Mouse (Mus musculus): ENCODE measurements at regions not wholly inside any gene's neighbourhood (a gene's known extent, or its start where the extent isn't known, plus 50 kb on each side); places are given as distances from the start of the nearest gene placed in this dataset.

DNA sequence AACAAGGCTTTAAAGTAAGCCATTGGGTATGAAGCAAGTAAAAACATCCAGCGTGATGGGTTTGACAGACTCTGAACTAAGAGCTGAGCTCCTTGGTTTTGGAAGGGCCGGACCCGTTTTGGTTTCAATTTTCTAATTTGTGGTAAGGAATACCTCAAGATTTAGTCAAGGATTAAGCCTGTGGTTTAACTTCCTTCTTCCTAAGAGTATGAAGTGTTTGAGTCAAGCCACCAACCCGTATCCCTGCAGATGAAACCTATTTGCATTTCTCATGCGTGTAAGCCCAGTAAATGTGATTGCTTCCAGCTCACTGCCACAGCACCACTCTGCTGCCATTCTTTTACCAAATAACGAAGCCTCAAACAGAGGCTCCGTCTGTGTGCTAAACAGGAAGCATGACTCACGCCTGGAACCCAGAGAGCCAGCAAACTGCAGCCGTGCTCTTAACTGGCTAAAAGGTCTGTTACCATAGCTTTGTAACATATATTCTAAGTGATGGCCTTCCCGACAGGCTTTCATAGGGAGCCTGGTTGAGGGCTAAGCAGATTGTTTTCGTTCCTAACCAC, 149.7 kb downstream of the Etv1 start:
- intact Hi-C loops (cut with DNase I), result no loop called here
- no peak for DNase-seq (ENCODE audit: low spot score in 2 of 2)

DNA sequence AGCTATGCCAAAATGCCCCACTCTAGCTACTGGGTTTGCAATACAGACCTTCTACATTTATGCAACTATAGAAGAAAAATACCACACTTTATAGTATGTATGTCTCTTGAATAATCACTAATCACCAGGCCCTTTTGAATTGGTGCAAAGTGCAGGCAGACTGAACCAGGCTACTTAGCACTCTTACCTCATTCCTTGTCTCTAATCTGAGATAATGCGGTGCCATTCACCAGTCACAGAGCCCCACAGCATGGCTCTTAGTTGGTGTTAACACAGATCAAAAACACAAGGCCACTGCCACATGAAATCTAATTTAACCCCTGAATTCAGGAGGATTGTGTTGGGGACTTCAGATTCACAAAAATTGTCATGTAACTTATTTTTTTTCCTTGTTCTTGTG, 150.5 kb downstream of the Etv1 start:
- DNase-seq (ENCODE audit: low spot score in 2 of 2), result no peak
- intact Hi-C loops (cut with DNase I), result no loop called here

DNA sequence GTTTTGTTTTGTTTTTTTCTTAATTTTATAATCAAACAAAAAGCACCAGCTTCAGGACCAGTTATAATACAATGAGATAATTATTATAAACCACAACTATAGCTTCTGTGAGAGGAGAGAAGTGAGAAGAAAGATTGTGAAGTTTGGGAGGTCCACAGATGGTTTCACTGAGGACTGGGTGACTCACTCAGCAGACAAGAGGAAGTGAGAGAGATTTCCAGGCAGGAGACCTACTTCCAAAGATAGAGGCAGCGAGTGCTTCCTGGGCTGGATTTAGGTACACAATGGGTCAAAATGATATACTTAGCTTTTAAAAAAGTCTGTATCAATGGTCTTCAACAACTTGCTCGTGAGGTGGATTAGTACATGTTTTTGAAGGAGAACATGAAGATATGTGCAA, 152.6 kb downstream of the Etv1 start:
- DNase-seq (ENCODE audit: low spot score in 2 of 2), result peak in 1 of 2 experiments; percentile 18
- intact Hi-C loops (cut with DNase I), result no loop called here

DNA sequence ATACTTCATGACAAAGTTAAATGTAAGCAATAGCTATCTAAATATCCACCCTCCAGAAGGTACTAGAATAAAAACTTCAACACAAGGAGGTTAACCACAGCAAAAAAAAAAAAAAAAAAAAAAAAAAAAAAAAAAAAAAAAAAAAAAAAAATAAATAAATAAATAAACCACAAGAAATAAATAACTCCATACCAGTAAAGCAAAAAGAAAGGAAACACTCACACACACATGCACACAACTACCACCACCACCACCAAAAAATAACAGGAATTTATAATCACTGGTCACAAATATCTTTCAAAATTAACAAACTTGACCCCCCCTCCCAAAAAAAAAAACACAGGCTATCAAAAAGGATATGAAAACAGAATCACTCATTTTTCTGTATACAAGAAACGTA, 180.4 kb downstream of the Etv1 start:
- DNase-seq (ENCODE audit: low spot score in 2 of 2), result no peak
- intact Hi-C loops (cut with DNase I), result no loop called here

DNA sequence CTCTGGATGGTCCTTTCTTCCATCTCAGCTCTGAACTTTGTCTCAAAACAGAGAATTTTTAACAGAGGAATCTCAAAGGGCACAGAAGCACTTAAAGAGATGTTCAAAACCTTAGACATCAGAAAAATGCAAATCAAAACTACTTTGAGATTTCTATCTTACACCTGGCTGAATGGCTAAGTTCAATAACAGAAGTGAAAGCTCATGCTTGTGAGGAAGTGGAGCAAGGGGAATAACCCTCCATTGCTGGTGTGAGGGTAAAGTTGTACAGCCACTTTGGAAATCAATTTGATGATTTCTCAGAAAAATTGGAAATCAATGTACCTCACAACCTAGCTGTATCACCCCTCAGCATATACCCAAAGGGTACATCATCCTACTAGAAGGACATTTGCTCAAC, 183.1 kb downstream of the Etv1 start:
- intact Hi-C loops (cut with DNase I), result no loop called here
- DNase-seq (ENCODE audit: low spot score in 2 of 2), result no peak

DNA sequence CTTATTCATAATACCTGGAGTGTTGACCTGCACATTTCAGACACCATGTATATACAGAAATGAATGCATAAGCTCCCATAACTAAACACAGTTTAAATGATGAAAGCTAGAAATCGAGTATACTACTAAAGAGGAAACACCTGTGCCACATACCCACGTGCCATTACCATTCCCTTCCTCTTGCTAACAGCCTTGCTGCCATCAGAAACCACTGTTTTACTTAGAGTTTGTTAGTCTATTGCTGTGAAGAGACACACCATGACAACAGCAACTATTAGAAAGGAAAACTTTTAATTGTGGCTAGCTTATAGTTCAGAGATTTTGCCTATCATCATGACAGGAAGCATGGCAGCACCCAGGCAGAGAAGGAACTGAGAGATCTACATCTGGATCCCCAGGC, 191.2 kb downstream of the Etv1 start:
- intact Hi-C loops (cut with DNase I), result no loop called here
- no peak for DNase-seq (ENCODE audit: low spot score in 2 of 2)

DNA sequence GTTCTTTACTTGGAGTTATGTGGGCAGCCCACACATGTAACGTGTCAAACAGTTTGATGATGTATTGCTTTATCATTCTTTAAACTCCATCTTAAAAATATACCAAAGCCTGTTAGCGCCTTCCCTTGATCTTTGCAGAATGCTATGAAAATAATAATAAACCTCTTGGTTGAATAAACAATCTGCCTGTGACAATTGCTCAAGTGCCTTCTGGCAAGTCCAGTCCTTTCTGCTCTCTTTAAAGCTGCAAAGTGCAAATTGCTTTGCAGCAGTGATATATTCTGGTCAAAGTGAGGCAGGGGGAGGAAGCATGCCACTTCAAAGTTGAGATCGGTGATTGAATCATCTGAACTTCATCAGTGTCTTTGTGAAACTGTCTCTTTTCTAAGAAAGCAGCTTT, 193.0 kb downstream of the Etv1 start:
- DNase-seq (ENCODE audit: low spot score in 2 of 2), result no peak
- intact Hi-C loops (cut with DNase I), result no loop called here

DNA sequence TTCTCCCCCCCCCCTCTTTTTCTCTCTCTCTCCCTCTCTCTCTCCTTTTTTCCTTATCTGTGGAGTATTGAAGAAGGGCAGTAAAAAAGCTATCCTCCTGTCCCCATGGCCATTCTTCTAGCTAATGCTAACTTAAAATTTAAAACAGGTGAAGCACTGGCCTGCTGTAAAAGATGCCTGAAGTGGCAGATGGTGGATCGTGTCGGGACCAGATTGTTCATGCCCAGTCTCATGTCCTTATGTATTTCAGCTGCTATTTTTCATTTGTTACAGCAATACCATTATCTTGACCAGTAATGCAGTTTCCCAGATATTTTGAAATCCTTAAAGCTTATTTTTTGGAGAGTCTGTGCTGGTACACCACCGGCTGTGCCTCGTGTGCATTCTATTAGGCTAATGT, 196.3 kb downstream of the Etv1 start:
- intact Hi-C loops (cut with DNase I), result no loop called here
- no peak for DNase-seq (ENCODE audit: low spot score in 2 of 2)

DNA sequence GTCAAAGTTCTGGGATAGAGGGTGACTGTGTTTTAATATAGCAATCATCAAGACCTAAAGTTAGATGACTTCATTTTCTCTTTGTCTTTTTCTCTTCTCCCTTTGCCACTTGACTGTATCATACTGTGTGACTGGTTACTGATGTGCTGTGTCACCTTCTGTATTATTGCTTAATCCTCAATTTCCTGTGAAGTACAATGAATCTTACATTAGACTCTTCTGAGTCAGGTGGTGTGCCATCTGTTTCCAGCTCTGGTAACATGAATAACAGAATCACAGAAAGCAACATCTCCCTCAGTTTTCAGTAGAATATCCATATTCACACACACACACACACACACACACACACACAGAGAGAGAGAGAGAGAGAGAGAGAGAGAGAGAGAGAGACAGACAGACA, 203.2 kb downstream of the Etv1 start:
- intact Hi-C loops (cut with DNase I), result no loop called here
- DNase-seq (ENCODE audit: low spot score in 2 of 2), result no peak

DNA sequence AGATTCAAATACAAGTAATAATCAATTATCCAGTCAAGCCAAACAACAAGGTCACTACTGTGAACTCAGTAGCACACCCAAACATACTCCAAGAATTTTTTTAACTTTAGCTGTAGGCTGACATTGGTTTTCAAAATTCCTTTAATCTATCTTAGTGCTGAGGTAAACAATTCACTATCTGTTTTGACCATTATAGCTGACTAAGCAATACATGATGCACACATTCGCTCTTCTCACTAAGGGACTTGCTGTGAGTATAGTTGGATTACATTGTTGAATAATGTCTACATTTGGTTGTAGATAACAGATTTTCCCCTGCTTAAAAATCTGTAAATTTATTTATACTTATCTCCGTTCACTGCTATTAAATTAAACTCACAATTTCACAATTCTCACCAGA, 206.7 kb downstream of the Etv1 start:
- intact Hi-C loops (cut with DNase I), result no loop called here
- no peak for DNase-seq (ENCODE audit: low spot score in 2 of 2)

DNA sequence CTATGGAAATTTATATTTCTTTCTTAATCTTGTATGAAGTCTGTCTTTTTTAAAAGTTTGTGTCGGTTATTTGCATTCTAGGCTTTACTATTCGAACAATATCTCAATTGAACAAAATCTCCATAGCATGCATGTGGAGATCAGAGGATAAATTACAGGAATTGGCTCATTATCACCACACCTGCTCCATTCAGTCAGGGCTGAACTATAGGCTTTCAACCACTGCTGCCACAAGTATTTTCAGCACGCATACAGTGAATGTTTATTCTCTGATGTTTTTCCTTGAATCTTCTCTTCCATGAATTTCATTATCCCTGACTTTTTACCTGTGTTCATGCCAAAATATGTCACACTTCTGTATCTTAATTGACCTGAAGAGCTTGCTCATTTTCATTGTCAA, 207.2 kb downstream of the Etv1 start:
- no peak for DNase-seq (ENCODE audit: low spot score in 2 of 2)
- intact Hi-C loops (cut with DNase I), result no loop called here

DNA sequence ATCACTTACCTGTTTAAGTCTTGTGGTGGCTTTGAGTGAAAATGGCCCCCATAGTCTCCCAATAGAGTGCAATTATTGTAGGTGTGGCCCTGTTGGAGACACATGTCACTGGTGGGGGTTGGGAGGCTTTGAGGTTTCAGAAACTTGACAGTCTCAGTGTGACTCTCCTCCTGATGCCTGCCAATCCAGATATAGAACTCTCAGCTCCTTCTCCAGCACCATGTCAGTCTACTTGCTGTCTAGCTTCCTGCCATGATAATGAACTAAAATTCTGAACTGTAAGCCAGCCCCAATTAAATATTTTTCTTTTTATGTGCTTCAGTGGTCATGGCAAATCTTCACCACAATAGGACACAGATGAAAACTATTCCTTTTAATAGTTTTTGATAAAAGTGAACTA, 208.1 kb downstream of the Etv1 start:
- no peak for DNase-seq (ENCODE audit: low spot score in 2 of 2)
- intact Hi-C loops (cut with DNase I), result no loop called here

DNA sequence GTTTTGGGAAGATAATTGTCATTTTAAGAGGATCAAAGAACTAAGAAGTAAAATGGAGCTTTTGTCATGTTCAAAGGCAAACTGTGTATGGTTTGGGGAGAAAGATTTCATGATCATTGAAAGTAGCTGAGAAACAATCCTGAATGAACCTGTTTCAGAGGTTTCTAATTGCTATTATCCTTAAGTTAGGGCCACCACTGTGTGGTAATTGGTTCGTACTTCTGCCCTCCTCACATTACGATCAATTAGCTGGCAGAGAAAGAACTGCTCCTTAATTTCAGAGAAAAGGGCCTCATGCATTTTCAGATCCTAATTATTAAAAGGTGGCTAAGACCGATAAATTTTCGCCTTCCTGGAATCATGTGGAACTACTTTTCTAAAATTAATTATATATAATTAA, 208.6 kb downstream of the Etv1 start:
- no peak for DNase-seq (ENCODE audit: low spot score in 2 of 2)
- intact Hi-C loops (cut with DNase I), result no loop called here

DNA sequence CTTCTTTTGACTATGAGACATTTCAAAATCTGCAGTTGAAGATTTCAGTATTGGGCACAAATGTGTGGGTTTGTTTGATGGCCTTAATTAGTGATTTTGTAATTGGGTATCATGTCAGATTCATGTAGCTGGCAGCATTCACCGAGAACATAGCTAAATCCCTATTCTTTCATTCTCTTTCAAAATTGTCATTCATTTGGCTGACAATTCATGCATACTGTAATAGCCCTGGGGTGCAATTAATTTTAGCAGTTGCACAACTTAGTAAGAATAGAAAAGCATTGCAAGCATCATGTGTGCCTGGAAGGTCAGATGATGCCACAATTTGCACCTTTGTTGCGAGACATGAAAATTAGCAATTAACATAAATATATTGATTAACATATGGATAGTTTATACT, 248.0 kb downstream of the Etv1 start:
- no peak for DNase-seq (ENCODE audit: low spot score in 2 of 2)
- intact Hi-C loops (cut with DNase I), result no loop called here

DNA sequence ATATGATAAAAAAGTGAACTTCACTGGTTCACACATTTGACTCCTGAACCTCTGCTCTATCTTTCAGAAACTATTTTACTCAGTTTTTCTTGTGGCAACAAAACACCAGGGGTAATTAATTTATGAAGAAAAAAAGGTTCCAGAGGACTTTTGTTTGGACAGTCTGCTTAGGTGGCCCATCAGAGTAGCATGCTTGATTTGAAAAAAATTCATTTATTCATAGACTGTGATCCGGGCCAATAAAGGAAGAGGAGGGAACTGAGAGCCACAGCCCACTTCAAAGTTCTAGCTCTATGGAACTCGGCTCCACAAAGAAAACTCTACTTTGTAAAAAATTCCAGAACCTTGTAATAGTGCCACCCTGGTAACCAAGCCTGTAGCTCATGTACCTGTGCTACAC, 248.8 kb downstream of the Etv1 start:
- intact Hi-C loops (cut with DNase I), result no loop called here
- no peak for DNase-seq (ENCODE audit: low spot score in 2 of 2)

DNA sequence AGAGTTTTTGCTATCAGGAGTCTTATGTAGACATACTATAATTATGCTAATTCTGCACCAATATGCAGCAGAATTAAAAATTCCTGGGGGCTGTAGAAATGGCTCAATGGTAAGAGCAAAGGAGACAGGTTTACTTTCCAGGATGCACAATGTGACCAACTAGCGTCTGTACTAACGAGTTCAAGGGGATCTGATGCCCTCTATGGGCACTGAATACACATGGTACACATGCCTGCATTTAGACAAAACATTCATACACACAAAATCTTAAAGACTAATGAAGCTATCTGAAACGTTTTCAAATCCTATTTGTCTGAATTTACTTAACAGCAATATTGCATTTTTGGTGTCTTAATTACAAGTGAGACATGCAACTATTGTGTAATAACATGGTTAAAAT, 254.8 kb downstream of the Etv1 start:
- DNase-seq (ENCODE audit: low spot score in 2 of 2), result no peak
- intact Hi-C loops (cut with DNase I), result no loop called here

DNA sequence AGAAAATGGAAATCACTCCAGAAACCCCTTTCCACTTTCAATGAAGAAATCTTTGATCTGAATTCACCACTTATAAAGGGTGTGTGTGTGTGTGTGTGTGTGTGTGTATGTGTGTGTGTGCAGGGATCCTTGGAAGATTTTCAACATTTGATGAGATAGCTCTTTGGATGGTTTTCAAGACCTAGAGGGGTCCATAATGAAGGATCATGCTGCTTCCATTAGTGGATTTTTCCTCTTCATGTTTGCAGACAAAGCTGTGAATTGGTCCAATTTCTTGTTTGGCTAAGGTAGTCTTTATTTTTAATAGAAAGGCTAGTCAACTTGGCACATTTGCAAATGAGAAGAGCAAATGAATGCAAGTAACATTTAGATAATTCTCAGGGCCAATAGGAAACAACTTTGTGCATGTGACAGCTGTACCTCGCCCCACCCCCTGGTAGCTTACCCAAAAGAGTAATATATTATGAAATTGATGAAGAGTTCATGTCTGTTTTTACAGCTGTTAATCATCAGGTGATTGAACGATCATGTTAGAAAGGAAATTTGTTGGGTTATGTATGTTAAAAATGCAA, 257.4 kb downstream of the Etv1 start:
- DNase-seq (ENCODE audit: low spot score in 2 of 2), result no peak
- intact Hi-C loops (cut with DNase I), result no loop called here

DNA sequence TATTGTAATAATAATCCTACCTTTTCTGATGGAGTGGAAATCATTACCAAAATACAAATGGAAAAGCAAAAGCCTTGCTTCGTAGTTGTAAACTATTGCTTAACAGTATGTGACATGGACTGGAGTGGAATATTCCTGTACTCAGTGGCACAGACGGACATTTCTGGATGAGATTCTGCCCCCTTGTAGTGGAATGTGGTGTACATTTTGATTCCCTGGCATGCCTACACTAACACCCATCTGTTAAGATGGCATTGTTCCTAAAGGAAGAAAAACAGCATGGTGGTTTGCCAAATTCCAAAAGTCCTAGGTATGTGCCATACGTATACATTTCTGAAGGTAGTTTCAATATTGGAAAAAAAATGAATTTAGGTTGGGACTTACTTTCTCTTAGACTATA, 258.9 kb downstream of the Etv1 start:
- intact Hi-C loops (cut with DNase I), result no loop called here
- DNase-seq (ENCODE audit: low spot score in 2 of 2), result no peak

DNA sequence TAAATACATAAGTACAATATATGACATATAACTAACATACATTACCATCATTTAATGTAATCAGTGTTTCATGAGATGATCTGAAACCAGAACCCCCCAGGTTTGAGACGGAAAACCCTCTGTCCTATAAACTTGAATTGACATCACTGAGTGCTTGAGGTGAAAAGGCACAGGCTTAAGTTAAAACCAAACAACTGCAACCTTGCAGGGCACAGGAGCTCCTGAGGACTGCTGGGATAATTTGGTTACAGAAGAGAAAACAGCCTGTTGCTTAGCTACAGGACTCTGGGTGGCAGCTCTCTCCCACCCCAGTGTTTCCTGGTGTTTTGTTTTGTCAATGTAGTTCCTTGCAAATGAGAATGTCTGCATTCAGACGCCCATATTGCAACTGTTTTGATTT, 259.5 kb downstream of the Etv1 start:
- no peak for DNase-seq (ENCODE audit: low spot score in 2 of 2)
- intact Hi-C loops (cut with DNase I), result no loop called here

DNA sequence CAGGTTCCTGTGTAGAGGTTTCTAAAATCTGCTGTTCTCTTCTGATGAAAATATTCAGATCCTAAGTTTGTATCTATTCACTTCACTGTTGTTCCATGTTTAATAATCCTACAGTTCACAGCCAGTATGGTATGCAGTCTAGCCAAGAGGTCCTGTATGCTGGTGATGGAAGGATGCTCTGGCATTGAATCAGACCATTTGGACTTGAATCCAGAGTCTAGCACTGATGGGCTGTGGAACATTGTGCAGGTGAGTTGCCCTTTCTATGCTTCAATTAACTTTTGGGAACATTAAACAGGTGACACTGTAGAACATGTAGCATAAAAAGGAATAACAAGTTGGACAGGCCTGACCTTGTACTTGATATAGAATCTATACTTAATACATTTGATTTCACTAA, 267.9 kb downstream of the Etv1 start:
- intact Hi-C loops (cut with DNase I), result no loop called here
- no peak for DNase-seq (ENCODE audit: low spot score in 2 of 2)

DNA sequence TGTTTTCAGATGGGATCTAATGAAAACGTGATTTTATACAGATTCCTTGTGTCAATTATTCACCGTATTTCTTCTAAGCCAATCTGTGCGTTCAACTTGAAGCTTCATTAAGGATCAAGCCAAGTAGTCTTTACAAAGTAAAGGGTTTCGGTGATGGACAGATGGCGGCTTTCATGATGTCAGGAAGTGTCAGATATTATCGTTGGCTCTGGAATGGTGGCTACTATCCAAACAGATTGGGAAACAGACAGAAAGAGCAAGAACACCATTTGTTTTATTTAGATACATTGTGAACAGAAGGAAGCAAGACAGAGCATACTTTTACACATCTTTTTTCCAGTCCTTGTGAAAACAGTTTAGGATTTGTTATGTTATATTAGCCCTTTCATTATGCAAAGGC, 269.3 kb downstream of the Etv1 start:
- no peak for DNase-seq (ENCODE audit: low spot score in 2 of 2)
- intact Hi-C loops (cut with DNase I), result no loop called here

DNA sequence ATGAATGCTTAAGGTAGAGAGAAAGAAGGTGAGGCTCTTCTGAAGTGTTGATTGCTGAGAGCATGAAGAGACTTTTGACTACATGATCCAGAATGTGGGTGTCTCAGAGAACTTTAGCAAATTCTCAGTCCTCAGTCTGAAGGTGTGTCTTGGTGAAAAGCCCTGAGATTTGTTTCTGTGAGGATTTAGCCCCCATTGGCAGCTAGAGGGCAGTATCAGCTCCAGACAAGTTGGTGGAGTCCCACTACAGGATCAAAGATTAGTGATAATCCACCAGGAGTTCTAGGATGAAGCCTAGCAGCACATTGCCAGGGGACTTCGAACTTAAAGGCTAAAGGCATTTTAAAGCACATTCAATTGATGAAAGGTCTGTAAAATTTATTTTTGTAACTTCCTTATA, 269.8 kb downstream of the Etv1 start:
- intact Hi-C loops (cut with DNase I), result no loop called here

More for the DNA sequence above, 269.8 kb downstream of the Etv1 start:
- no peak for DNase-seq (ENCODE audit: low spot score in 2 of 2)
